Mouse (Mus musculus) erythroblast, embryonic 14.5 days (primary cell): ENCODE results near the gene Limch1.

Source experiments
- GATA1 ChIP-seq: IDR thresholded peaks from 2 replicates; pipeline ENCODE4 v1.6.1; 2012; ENCODE audit warnings: low read length, inconsistent platforms, mixed read lengths
- TAL1 ChIP-seq: IDR thresholded peaks from 3 replicates; pipeline ENCODE4 v1.6.1; 2012; ENCODE audit warnings: low read length, inconsistent platforms, mixed read lengths

DNA sequence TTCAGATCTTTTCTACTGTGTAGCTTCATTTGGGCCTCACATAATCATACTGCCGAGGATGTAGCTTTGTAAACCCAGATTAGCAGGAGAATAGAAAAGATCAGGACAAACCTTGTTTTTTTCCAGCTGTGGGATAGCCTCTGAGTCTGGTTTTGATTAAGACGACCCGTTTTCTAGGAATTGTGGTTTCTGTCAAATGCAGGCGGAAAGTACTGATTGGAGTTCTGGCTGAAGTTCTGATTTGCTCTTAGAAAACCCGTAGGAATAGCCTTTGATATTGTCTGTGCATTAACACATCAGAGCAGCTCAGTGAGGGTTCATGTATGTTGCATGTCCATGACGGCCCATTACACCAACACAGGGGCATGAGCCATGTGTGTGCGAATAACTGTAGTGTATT lies 246.8 kb downstream of the Limch1 start:
- TF ChIP-seq GATA1 (no peak), TAL1 (no peak)
